Mouse (Mus musculus): ENCODE measurements around the gene Sec16a. TPM values are rescaled to one million over a fixed set of nuclear protein-coding genes. Genes with fewer than 3 reads are reported as not detected.

Sec16a gene
- total RNA-seq, 2 experiments from 2014 or later: 36.9 to 39.1 TPM

GRCm38 (mm10) chr2:26475505-26476430 lies 30.8 kb upstream of the Sec16a start:
- intact Hi-C loops (cut with DNase I): loop anchor here (1.0 to 2.0 kb wide), 2 partner anchors 12 to 85 kb away; no protein-coding TSS in a partner anchor
- DNase-seq: no peak

GRCm38 (mm10) chr2:26474789-26475504 lies 29.9 kb upstream of the Sec16a start:
- intact Hi-C loops (cut with DNase I): loop anchor here (1.0 to 2.0 kb wide), 2 partner anchors 12 to 86 kb away; no protein-coding TSS in a partner anchor
- peak; percentile 70 to 74 for DNase-seq

GRCm38 (mm10) chr2:26472312-26473090 lies 27.5 kb upstream of the Sec16a start:
- intact Hi-C loops (cut with DNase I): no loop called here
- no peak for DNase-seq

GRCm38 (mm10) chr2:26471652-26472285 lies 26.8 kb upstream of the Sec16a start:
- intact Hi-C loops (cut with DNase I): no loop called here

GRCm38 (mm10) chr2:26470967-26471366 lies 26.0 kb upstream of the Sec16a start:
- no peak for DNase-seq
- intact Hi-C loops (cut with DNase I): no loop called here

More at GRCm38 (mm10) chr2:26471652-26472285, 26.8 kb upstream of the Sec16a start:
- no peak for DNase-seq

- intact Hi-C loops (cut with DNase I): no loop called here
- DNase-seq: no peak
These were observed 23.4 kb upstream of the Sec16a start for GRCm38 (mm10) chr2:26468376-26468775.

- intact Hi-C loops (cut with DNase I): no loop called here
- DNase-seq: no peak
These were observed 18.4 kb upstream of the Sec16a start for GRCm38 (mm10) chr2:26463412-26463811.

- DNase-seq: no peak
- intact Hi-C loops (cut with DNase I): no loop called here
These were observed 18.0 kb upstream of the Sec16a start for GRCm38 (mm10) chr2:26462980-26463379.

- DNase-seq: no peak
- intact Hi-C loops (cut with DNase I): no loop called here
These were observed 16.7 kb upstream of the Sec16a start for GRCm38 (mm10) chr2:26461667-26462066.

- intact Hi-C loops (cut with DNase I): no loop called here
- DNase-seq: no peak
These were observed 15.8 kb upstream of the Sec16a start for GRCm38 (mm10) chr2:26460837-26461236.

- intact Hi-C loops (cut with DNase I): no loop called here
- DNase-seq: no peak
These were observed 15.2 kb upstream of the Sec16a start for GRCm38 (mm10) chr2:26460097-26460646.

GRCm38 (mm10) chr2:26459478-26459877 lies 14.5 kb upstream of the Sec16a start:
- intact Hi-C loops (cut with DNase I): no loop called here

GRCm38 (mm10) chr2:26458402-26459124 lies 13.5 kb upstream of the Sec16a start:
- intact Hi-C loops (cut with DNase I): no loop called here
- peak in 1 of 2 experiments; percentile 49 for DNase-seq

More at GRCm38 (mm10) chr2:26459478-26459877, 14.5 kb upstream of the Sec16a start:
- no peak for DNase-seq

- peak; percentile 80 to 87 for DNase-seq
- intact Hi-C loops (cut with DNase I): loop anchor here (1.0 to 5.0 kb wide), 4 partner anchors 53 to 188 kb away; no protein-coding TSS in a partner anchor
These were observed 4.4 kb upstream of the Sec16a start for GRCm38 (mm10) chr2:26449121-26450060.

GRCm38 (mm10) chr2:26447451-26447850 lies 2.4 kb upstream of the Sec16a start:
- no peak for DNase-seq
- intact Hi-C loops (cut with DNase I): loop anchor here (5.0 kb wide), 2 partner anchors 55 to 190 kb away; no protein-coding TSS in a partner anchor

GRCm38 (mm10) chr2:26446671-26447070 lies 1.7 kb upstream of the Sec16a start:
- intact Hi-C loops (cut with DNase I): loop anchor here (5.0 kb wide), 2 partner anchors 56 to 191 kb away; no protein-coding TSS in a partner anchor
- DNase-seq: no peak

GRCm38 (mm10) chr2:26445666-26446445 lies 840 bp upstream of the Sec16a start:
- DNase-seq: peak; percentile 85 to 98
- intact Hi-C loops (cut with DNase I): loop anchor here (2.0 to 5.0 kb wide), 3 partner anchors 33 to 191 kb away; no protein-coding TSS in a partner anchor

Measured in heart, postnatal 36 days (tissue).